Mouse (Mus musculus): Measurements from ENCODE around the gene Sept9.

Gene Sept9

DNA sequence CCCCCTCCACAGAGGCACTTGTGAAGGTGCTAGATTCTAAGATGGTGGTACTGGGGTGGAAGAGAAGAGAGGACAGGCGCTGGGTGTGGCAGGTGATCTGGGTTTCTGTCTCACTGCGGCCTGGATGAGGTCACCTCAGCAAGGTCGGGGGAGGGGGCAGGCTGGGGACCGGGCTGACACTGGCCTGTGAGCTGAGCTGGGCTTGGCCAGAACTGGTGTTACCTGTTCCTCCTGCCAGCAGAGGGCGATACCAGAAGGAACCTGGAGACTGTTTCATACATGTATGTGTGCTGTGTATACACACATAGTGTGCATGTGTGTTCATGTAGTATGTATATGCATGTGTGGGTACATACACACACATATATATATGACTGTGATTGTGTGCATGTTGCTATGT lies 23.2 kb upstream of the Sept9 start:
- DNase-seq (ENCODE audit: low spot score): peak; percentile 14

DNA sequence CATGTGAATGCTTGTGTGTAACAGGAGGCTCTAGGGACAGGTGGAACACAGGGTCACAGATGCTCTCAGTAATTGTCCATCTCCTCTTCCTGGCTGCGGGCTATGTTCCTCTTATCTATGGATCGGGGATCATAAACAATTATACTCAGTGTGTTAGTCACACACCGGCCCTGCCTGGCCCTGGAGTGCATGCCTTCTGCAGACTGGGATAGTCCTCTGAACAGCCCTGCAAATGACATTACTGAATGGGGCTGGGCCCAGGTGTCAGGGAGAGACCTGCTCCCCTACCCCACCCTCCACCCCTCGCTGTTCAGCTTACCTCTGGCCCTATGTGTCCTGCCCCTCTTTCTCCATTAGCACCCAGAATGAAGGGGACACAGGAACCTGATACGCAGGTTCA lies 22.6 kb upstream of the Sept9 start:
- no peak for DNase-seq (ENCODE audit: low spot score)

DNA sequence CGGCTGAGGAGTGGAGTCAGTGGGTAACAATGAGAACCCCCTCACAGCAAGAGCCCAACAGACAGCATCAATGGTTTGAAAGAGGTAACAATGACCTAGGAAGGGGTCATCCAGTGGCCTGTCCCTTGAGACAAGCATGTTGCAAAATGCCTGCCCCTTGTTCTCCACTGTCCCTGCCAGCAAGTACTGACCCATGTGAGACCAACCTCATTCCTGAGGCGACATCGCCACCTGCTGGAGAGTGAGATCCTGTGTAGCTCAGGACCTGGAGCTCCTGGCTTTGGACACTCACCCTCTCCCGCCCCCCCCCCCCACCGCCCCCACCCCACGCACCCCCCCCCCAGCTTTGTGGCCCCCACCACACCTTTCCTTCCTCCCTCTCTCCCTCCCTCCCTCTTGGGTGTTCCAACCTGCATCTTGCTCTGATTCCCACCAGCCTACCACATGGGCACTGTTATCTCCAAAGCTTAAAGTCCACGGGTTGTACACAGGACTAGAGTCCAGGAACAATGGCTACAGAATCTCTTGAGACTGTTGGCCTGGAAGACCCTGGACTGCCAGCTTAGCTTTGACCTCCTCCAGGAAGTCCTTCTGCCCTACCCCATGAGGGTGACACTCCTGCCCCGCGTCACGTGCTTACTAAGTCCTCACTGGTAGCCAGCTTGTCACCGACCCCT lies 22.0 kb upstream of the Sept9 start:
- DNase-seq (ENCODE audit: low spot score): peak; percentile 72

DNA sequence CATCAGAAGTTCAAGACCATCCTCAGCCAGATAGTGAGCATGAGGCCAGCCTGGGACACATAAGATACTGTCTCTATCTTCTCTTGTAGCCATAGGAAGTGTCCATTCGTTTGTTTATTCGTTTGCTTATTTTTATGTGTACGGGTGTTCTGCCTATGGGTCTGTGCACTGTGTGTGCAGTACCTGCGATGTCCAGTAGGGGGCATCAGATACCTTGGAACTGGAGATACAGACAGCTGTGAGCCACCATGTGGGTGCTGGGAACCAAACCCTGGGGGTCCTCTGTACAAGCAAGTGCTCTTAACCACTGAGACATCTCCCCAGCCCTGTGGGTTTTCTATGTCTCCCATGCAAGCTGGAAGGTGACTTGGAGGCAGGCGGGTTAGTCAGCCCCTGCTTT lies 19.6 kb upstream of the Sept9 start:
- DNase-seq (ENCODE audit: low spot score): no peak

DNA sequence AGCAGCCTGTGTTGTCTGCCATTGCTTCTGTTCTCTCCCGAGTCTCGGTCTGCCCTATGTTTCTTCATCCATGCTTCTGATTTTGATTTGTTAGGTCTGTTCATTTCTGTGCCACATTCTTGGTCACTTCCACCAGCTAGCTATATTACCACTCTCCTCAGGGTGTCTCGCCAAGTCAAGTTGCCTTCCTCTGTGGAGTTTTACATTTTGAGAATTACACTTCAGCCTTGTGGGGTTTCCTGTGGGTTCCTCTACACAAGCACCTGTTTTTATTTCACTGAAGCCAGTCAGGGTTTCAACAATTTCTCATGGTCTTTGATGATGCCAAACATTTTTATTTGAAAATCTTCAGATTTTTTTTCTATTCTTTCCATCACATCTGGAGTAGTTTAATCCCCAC lies 16.7 kb upstream of the Sept9 start:
- DNase-seq (ENCODE audit: low spot score): no peak

DNA sequence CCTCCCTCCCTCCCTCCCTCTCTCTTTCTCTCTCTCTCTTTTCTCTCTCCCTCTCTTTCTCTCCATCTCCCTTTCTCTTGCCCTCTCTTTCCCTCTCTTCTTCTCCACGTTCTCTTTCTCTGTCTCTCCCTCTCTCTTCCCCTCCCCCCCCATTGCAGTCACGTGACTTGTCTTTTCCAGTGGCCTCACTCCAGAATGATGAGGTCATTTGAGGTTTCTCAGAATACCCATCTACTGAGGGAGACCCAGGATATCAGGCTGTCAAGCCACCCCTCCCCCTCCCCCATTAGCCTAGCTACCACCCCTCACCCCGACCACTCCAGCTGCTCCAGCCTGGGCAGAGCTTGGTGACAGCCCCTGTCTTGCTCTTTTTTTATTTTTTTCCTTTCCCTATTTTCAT lies 16.2 kb upstream of the Sept9 start:
- DNase-seq (ENCODE audit: low spot score): no peak

DNA sequence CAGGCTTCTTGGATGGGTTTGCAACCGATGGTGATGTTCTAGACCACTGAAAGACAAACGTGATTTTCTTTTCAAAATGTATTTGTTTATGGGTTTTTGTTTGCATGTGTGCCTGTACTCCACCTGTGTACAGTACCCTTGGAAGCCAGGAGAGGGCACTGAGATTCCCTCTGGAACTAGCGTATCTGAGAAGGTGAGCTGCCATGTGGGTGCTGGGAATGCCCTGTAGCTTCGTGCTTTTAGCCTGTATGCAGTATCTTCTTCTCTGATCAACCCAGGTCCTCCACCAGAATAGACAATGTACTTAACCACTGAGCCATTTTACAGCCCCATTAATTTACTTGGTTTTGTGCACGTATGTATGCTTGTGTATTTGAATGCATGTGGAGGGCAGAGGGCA lies 15.6 kb upstream of the Sept9 start:
- no peak for DNase-seq (ENCODE audit: low spot score)

DNA sequence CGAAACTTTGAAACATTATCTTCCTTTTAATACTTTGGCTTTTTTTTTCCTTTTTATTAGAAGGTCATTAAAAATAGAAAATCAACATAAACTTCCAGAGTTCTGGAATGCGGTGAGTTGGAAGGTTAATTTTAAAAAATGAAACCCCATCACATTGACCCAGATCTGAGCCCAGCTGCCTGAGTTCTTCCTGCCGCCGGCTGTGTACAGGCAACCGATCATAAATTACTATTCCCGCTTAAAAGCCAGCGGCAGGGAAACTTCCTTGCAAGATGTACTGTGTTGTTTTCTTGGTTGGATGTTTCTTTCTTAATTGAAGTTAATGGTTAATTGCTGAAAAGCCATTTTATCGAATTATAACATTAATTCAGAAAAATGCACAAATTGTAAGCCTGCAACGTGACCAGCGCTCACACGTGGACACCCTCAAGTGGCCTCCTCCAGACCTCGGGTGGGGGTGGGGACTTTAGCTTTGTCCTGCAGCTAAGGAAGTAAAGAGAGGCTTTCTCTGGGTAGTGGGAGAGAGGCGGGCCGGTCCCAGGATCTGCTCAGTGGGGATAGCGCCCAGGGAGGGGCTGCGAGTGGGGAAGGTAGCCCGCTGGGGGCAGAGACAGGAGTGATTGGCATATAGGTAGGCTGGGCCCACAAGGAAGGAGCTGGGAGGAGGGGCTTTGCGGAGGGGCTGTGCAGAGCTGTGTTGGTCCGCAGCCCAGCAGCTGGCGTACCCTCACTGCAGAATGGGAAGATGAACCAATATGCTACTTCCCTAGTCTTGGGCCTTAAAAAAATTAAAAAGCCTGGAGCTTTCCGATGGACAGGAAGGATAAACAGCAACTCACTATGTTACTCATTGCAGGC lies 14.2 kb upstream of the Sept9 start:
- no peak for DNase-seq (ENCODE audit: low spot score)

DNA sequence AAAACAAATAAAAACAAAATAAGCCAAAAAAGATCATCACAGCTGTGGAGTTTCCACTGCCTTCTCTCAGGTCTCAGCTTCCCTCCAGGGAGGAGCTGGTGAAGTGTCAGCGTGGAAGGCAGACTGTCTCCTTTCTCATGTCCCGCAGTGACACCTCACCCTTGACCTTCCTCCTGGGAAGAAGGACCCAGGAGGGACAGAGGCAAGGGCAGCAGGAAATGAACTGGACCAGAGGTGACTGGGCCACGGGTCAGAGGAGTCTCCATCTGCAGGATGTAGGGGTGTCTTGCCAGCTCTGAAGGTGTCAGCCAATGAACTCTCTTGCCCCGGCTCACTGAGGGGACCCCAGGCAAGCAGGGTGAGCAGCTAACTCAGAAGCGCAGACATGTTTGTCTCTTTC lies 7.9 kb upstream of the Sept9 start:
- no peak for DNase-seq (ENCODE audit: low spot score)

DNA sequence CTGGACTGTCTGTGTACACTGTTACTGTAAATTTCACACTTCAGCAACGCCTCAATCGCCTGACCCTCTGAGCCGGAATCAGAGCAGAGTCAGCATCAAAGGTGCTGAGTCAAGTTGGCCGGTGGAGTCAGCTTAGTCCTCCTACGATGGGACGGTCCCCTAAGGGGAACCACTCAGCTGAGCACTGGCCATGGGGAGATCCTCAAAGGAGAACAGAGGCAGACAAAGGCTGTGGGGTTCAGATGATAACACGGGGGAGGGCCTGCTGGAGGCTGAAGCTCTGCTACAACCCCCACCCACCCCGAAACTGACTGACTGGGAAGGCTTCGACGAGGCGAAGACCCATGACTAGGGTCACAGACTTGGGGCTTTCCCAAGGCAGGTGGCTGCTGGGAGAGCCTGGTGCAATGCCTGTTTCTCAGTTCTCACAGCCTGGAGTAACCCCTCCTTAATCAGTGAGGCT lies 5.0 kb upstream of the Sept9 start:
- DNase-seq (ENCODE audit: low spot score): no peak

DNA sequence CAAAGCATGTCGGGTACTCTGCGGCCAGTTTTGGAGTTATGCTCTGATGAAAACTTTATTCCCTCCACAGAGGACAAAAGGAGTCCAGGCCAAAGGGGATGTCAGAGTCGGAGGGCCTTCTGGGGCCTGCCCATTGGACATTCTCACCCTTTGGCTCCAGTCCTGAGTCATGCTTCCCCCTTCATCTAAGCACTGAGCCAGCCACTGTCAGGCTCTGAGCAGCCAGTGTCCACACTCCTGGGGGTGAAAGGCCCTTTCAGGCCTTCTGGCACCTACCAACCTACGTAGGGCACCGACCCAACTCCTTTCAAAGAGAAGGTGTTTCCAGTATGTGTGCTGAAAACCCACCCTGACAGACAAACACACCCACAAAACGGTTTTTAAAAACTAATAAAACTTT lies 3.8 kb upstream of the Sept9 start:
- DNase-seq (ENCODE audit: low spot score): no peak

DNA sequence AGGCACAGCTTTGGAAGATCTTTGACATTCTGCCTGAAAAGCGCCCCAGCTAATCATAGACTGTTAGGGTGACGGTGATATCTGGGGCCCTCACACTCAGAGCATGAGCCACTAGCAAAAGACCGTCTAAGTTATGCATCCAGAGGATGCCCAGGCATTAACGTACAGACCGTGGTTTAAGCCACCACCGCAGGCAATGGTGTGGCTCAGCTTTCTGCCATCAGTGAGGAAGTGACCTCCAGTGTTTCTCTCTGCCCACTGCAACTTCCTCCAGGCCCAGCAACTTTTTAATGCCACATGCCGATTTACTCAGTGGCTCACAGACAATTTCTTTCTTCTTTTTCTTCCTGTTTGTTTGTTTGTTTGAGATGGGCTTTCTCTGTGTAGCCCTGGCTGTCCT lies 2.8 kb upstream of the Sept9 start:
- DNase-seq (ENCODE audit: low spot score): no peak

DNA sequence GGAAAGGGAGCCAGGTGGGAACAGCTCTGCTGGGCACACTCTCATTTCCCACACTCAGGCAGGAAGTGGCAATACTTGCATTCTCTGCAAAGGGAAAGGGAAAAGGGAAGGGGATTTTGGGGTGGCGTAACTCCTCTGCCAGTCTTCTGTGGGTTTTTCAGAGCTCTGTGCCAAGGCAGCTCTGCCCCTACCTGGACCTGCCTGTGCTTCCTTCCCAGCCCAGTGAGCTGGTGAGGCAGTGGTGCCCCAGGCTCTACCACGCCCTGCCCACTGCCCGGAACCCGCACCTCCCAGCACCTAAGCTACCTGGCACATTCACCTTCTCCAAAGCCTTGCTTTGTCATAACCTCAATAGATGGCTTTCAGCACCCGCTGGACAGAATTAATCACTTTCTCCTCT lies 1.3 kb upstream of the Sept9 start:
- DNase-seq (ENCODE audit: low spot score): no peak

DNA sequence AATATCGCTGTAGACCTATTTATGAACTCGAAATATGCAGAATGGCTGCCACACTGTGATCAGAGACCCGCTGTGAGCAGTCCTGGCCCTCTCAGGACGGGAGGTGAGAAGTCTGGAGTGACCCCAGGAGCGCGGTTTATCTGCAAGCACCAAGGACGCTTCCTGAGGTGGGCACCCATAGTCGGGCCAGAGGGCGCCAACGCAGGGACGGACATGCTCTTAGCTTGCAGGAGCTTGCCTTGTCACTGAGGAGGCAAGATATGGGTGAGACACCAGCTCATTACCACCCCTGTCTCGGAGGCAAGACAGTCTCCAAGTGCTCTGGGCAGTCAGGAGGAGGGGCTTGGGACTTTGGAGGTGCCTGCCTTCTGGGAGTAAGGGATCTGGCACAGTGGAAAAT lies 2.4 kb downstream of the Sept9 start:
- no peak for DNase-seq (ENCODE audit: low spot score)

DNA sequence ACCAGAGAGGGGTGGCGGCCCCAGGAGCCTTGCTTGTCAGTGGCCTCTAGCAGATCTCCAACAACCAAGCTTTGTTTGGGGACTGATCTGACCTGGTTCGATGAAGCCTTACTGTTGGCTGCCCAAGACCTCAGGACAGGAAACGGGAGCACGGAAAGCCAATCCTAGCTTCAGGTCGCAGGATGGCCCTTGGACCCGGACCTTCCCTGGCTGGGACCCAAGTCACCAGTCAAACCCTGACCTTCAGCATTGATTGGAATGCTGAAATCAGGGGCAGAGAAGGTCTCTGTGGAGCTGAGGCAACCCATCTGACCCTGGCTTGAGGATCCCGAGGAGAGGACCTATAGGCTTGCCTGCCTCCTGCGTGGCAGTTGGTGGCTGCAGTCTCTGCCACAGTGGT lies 5.1 kb downstream of the Sept9 start:
- no peak for DNase-seq (ENCODE audit: low spot score)

DNA sequence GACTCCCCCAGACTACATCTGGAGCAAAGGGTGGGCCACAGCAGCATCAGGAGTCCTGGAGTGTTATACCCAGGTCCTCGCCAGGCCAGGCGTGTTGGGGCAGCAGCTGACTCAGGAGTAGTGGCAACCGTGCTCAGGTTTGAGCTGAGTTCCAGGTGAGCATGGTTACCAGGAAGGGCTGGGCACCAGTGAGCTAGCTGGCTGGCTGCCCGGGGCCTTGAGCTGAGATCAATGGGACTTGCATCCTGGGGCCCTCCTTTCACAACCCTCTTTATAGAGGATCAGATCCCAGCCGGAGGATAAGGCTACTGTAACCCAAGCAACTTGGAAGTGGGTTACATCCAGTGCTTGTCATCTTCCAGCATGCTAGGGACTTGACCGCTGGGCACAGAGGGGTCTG lies 5.6 kb downstream of the Sept9 start:
- DNase-seq (ENCODE audit: low spot score): no peak

DNA sequence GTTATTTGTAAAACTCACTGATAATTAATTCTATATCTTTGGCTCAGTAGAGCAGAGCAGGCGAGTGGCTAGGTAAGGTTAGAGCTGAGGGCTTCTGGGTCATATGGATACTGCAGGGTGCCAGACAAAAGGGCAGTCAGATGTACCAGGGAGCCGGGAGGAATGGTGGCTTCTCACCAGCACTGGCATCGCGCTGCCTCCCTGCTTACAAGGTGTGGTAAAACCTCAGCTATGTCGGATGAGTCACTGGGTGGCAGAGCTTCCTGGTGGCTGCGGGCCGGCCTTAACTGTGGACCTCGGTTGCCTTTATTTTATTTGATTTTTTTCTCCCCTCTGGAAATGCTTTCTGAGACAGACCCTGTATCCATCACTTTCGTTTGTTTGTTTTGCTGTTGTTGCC lies 6.0 kb downstream of the Sept9 start:
- no peak for DNase-seq (ENCODE audit: low spot score)

DNA sequence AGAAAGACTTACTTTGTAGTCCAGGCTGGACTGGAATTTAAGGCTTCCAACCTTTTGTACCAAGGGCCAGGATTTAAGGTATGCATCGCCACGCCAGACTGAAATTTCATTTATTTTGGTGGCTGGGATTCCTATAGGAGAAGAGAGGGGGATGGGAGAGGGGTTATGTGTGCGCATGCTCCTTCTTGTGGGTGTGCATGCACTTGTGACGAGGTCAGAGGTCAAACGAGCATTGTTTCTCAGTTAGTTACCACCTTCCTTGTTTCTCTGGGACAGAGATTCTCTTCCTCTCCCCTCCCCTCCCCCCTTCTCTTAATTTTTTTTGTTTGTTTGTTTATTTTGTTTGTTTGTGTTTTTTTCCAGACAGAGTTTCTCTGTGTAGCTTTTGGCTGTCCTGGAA lies 8.0 kb downstream of the Sept9 start:
- no peak for DNase-seq (ENCODE audit: low spot score)

DNA sequence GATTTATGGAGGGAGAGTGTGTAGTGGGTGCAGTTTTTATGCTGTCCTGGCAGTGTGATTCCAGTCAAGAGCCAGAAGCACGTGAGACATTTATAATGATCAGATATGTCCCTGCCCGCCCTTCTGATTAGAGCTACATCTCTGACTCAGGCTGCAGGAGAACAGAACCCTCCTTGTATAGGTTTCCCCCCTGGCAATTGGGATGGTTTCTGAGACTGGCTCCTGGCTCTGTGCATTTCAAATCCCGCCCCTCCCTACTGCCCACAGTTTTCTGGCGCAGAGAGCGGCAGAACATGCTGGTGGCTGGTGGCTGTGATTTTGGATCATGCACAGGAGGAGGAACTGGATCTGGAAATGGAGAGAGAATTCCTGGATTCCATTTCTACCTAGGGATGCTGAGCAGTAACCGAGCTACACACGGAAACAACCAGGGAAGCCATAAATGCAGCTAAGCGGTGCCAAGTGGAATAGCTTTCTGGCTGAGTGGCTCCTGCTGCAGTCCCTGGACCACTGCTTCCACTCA lies 8.8 kb downstream of the Sept9 start:
- no peak for DNase-seq (ENCODE audit: low spot score)

DNA sequence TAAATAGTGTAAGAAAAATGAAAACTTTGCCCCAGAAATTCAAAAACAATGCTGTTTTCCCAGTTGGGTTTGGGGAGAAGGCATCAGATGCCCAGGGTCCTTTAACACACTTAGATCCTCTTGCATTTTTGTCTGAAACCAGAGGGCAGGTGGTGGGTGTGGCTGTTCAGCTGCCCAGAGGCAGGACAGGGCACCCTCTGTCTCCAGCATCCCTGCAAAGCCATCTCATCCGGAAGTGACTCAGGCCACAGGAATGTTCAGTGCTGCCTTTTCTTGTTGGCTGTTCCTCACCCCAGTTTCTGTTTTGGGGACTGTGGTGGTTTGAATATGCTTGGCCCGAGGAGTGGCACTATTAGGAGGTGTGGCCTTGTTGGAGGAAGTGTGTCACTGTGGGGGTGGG lies 17.3 kb downstream of the Sept9 start:
- no peak for DNase-seq (ENCODE audit: low spot score)

DNA sequence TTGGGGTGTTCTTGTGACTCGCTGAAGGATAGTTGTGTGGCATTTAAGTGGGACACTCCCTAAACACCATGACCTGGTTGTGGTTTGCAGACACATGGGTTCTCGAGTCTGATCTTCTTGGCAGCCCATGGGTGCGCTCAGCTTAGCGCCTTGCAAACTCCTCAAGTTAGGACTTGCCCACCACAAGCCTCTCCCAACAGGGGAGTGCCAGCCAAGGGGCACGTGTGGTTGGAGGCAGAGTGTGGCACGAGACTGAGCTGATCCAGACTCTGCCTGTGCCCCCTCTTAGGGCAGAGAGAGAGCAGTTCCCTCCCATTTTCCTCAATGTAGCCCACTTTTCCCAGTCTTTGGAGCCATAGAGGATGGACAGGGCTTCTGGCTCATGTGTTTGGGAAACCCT lies 18.6 kb downstream of the Sept9 start:
- no peak for DNase-seq (ENCODE audit: low spot score)

DNA sequence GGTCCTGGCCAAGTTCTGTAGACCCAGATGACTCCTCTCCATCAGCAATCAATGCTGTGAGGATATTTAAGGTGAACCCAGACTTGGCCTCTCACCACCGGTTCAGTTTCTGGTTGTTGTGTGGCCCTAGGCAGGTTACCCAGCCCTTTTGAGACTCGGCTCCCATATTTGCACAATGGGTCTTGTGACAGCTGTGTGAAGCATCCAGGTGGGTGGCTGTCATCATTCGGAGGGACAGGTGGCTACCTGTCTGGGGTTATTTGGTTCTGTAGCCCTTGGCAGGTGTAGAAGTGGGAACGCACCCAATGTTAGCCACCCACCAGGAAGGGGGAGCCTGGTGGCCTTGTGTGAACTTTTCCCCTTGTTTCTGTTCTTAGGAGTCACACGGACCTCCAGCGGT lies 19.0 kb downstream of the Sept9 start:
- DNase-seq (ENCODE audit: low spot score): no peak

DNA sequence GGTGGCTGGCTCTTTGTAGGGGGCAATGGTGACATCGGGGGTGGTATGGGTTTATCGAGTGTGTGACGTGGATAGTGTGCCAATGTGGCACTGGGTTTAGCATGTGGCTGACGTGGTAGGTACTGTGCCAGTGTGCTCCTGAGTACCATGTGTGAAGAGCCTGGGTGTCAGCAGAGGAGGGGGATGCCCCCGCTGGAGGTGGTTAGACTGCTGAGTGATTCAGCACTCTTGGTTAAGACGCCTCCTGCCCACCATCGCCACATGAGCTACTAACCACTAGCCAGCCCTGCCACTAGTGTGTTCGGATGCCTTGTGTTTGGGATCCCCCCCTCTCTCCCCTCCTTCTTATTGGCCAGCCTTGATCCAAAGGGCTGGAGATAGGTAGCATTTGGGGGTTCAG lies 21.3 kb downstream of the Sept9 start:
- no peak for DNase-seq (ENCODE audit: low spot score)

DNA sequence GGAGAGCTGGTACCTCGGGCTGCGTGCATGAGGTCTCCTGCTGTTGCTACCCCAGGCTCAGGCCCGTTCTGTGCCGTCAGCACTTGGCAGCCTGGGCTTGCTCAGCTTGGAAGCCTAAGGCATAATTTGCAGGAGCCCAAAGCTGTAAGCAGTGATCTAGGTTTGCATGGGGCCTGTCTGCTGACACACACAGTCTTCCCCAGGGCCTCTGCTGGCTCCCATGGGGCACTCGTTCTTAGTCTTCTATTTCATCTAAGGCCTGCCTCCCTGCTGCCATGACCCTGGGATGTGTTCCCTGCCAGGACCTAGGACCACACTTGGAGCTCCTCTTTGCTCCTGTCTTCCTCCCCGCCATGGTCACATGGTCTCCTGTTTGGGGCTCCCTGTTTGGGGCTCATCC lies 21.7 kb downstream of the Sept9 start:
- no peak for DNase-seq (ENCODE audit: low spot score)

Data from c-Kit-positive CD71-positive TER-119-positive erythroid progenitor cells, embryonic 14.5 days (primary cell).